Mouse (Mus musculus) E14TG2a.4 (cell line): Measurements from ENCODE around the gene Il15.

ENCODE experiments used
- CTCF ChIP-seq: conservative IDR thresholded peaks from 2 replicates; pipeline ENCODE4 v1.5.1; 2014; ENCODE audit warnings: low read length
- NANOG ChIP-seq: IDR thresholded peaks from 2 replicates; pipeline ENCODE4 v1.6.1; 2014; ENCODE audit warnings: borderline replicate concordance, low read length, mixed read lengths
- POU5F1 ChIP-seq: IDR thresholded peaks from 2 replicates; pipeline ENCODE4 v1.6.1; 2014; ENCODE audit warnings: low read length, borderline replicate concordance

- TF ChIP-seq CTCF (no peak), POU5F1 (no peak), NANOG (no peak)
Measured at GRCm38 (mm10) chr8:82296256-82296655, 106.8 kb downstream of the Il15 start.
